Mouse (Mus musculus) embryonic facial prominence, embryonic 12.5 days (tissue): ENCODE measurements around the gene Zfp949. TPM values are rescaled to one million over a fixed set of nuclear protein-coding genes. Genes with fewer than 3 reads are reported as not detected.

Experiments used
- ATAC-seq: fragments of 200-750 bp; cut with Nextera tagmentation; 2 replicates; pipeline ENCODE4 v1.8.0; 2017; ENCODE audit not compliant: insufficient number of reproducible peaks, insufficient read depth, low FRiP score, low TSS enrichment
- H3K27ac ChIP-seq: fragments of 300-500 bp; sonication (generic); 2 replicates; pipeline ENCODE4 v1.5.1; 2016; ENCODE audit warnings: mild to moderate bottlenecking
- H3K27me3 ChIP-seq: fragments of 300-500 bp; sonication (generic); 2 replicates; pipeline ENCODE4 v1.6.1; 2016; ENCODE audit warnings: mild to moderate bottlenecking, moderate library complexity
- H3K36me3 ChIP-seq: fragments of 300-500 bp; sonication (generic); 2 replicates; pipeline ENCODE4 v1.6.1; 2016; ENCODE audit warnings: mild to moderate bottlenecking
- H3K4me1 ChIP-seq: fragments of 300-500 bp; sonication (generic); 2 replicates; pipeline ENCODE4 v1.6.1; 2016
- H3K4me2 ChIP-seq: fragments of 300-500 bp; sonication (generic); replicated peaks from 2 replicates; pipeline ENCODE4 v1.6.1; 2016; ENCODE audit warnings: mild to moderate bottlenecking, moderate library complexity
- H3K4me3 ChIP-seq: fragments of 300-500 bp; sonication (generic); 2 replicates; pipeline ENCODE4 v1.5.1; 2016; ENCODE audit warnings: mild to moderate bottlenecking
- H3K9ac ChIP-seq: fragments of 300-500 bp; sonication (generic); 2 replicates; pipeline ENCODE4 v1.6.1; 2016; ENCODE audit warnings: mild to moderate bottlenecking, moderate library complexity
- H3K9me3 ChIP-seq: fragments of 300-500 bp; sonication (generic); 2 replicates; pipeline ENCODE4 v1.6.1; 2016; ENCODE audit warnings: mild to moderate bottlenecking, moderate library complexity
- WGBS: fragments of 180-500 bp; shearing (Covaris S2); methylation state at CpG from one replicate; pipeline ENCODE4 v1.1.7; 2016; 5-methylcytosine and 5-hydroxymethylcytosine counted together
- polyA plus RNA-seq: library from polyadenylated mRNA; unstranded; fragments of >200 nt; fragmentation: Nextera tagmentation; extraction: Ambion mirVana; gene quantifications from 2 replicates; pipeline ENCODE4 v1.2.1, GENCODE M21; 2016

Gene Zfp949
- polyA plus RNA-seq, 1 experiment from 2014 or later: 12.9 TPM

- H3K4me1 ChIP-seq: peaks cover 8% of the 10 kb centered on the region; the same call in 1 of the 2 replicates
- peak overlapping the region; percentile 60 for H3K4me2 ChIP-seq
- no peak for ATAC-seq
- no peaks in the 10 kb centered on the region for H3K9me3 ChIP-seq
- H3K27me3 ChIP-seq: no peaks in the 10 kb centered on the region
- WGBS: under 1% methylated on average over 16 of the region's 16 CpGs
- peak overlapping the region; percentile 54 for H3K9ac ChIP-seq
- peak overlapping the region; percentile 92 for H3K27ac ChIP-seq
- peak overlapping the region; percentile 76 for H3K4me3 ChIP-seq
- H3K36me3 ChIP-seq: peaks cover 11% of the 10 kb centered on the region
Measured at GRCm38 (mm10) chr9:88523335-88523668, 24.5 kb upstream of the Zfp949 start.

DNA sequence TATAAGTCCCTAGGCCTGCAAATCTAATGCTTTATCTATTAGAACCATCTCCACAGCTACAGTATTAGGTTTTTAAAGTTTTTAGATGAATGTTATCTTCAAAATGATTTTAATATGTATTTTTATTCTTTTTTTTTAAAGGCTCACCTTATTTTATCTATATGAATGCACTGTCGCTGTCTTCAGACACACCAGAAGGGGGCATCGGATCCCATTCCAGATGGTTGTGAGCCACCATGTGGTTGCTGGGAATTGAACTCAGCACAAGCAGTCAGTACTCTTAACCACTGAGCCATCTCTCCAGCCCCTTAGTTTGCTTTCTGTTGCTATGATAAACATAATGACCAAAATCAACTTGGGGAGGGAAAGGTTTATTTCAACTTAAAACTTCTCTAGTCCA is 23.5 kb upstream of the Zfp949 start:
- no peaks in the 10 kb centered on the region for H3K27me3 ChIP-seq
- ATAC-seq: no peak
- no peak overlapping the region for H3K9ac ChIP-seq
- H3K4me1 ChIP-seq: peaks cover 8% of the 10 kb centered on the region; the same call in 1 of the 2 replicates
- H3K4me3 ChIP-seq: no peak overlapping the region
- WGBS: 93% methylated on average over 2 of the region's 2 CpGs
- no peak overlapping the region for H3K27ac ChIP-seq
- H3K9me3 ChIP-seq: no peaks in the 10 kb centered on the region
- peaks cover 11% of the 10 kb centered on the region for H3K36me3 ChIP-seq
- no peak overlapping the region for H3K4me2 ChIP-seq

- Histone ChIP-seq H3K9me3 (no peaks in the 10 kb centered on the region), H3K4me2 (no peak overlapping the region), H3K4me1 (peaks cover 8% of the 10 kb centered on the region; the same call in 1 of the 2 replicates), H3K4me3 (no peak overlapping the region), H3K27me3 (no peaks in the 10 kb centered on the region), H3K27ac (no peak overlapping the region), H3K9ac (no peak overlapping the region), H3K36me3 (peaks cover 11% of the 10 kb centered on the region)
- WGBS: 81% methylated on average over 3 of the region's 3 CpGs
- no peak for ATAC-seq
Measured at GRCm38 (mm10) chr9:88524796-88525195, 23.0 kb upstream of the Zfp949 start.

DNA sequence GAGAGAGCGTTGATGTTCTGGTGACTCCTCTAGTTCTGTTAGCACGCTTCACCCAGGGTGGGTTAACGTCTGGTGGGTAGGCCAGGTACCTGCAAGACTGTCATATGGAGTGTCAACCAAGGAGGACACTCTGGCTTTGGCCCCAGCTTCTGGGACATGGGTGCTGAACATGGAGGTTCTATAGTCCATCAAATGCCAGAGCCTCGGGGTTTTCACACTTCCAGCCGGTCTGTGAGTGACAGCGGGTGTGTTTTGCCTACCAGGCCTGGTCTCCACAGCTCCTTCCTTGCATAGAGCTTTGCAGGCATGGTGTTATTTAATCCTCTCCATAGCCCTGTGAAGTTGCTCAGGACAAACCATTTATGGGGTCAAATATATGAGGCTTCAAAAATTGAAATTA is 22.5 kb upstream of the Zfp949 start:
- H3K9ac ChIP-seq: no peak overlapping the region
- WGBS: 90% methylated on average over 6 of the region's 6 CpGs
- H3K9me3 ChIP-seq: no peaks in the 10 kb centered on the region
- H3K4me1 ChIP-seq: peaks cover 8% of the 10 kb centered on the region; the same call in 1 of the 2 replicates
- no peak overlapping the region for H3K27ac ChIP-seq
- no peak overlapping the region for H3K4me2 ChIP-seq
- peaks cover 9% of the 10 kb centered on the region for H3K36me3 ChIP-seq
- H3K4me3 ChIP-seq: no peak overlapping the region
- ATAC-seq: no peak
- no peaks in the 10 kb centered on the region for H3K27me3 ChIP-seq

- WGBS: 56% methylated on average over 4 of the region's 4 CpGs
- H3K9ac ChIP-seq: no peak overlapping the region
- H3K4me1 ChIP-seq: no peaks in the 10 kb centered on the region
- H3K27ac ChIP-seq: no peak overlapping the region
- no peak for ATAC-seq
- H3K9me3 ChIP-seq: no peaks in the 10 kb centered on the region
- H3K4me2 ChIP-seq: no peak overlapping the region
- no peak overlapping the region for H3K4me3 ChIP-seq
- H3K36me3 ChIP-seq: no peaks in the 10 kb centered on the region
- no peaks in the 10 kb centered on the region for H3K27me3 ChIP-seq
Measured at GRCm38 (mm10) chr9:88527956-88528355, 19.9 kb upstream of the Zfp949 start.

DNA sequence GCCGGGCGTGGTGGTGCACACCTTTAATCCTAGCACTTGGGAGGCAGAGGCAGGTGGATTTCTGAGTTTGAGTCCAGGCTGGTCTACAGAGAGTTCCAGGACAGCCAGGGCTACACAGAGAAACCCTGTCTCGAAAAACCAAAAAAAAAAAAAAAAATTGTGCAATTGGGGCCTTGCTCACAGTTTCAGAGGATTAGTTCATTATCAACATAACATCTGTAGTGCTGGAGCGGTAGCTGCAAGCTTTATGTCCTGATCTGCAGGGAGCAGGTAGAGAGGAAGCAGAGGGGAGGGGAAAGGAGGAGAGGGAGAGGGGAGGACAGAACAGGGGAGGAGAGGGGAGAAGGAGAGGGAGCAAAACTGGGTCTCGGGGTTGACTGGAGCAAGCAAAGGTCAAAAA is 19.1 kb upstream of the Zfp949 start:
- no peaks in the 10 kb centered on the region for H3K27me3 ChIP-seq
- no peak overlapping the region for H3K4me3 ChIP-seq
- H3K9ac ChIP-seq: no peak overlapping the region
- no peak overlapping the region for H3K27ac ChIP-seq
- 78% methylated on average over 5 of the region's 5 CpGs for WGBS
- no peaks in the 10 kb centered on the region for H3K36me3 ChIP-seq
- H3K4me2 ChIP-seq: no peak overlapping the region
- H3K4me1 ChIP-seq: no peaks in the 10 kb centered on the region
- H3K9me3 ChIP-seq: no peaks in the 10 kb centered on the region
- no peak for ATAC-seq

DNA sequence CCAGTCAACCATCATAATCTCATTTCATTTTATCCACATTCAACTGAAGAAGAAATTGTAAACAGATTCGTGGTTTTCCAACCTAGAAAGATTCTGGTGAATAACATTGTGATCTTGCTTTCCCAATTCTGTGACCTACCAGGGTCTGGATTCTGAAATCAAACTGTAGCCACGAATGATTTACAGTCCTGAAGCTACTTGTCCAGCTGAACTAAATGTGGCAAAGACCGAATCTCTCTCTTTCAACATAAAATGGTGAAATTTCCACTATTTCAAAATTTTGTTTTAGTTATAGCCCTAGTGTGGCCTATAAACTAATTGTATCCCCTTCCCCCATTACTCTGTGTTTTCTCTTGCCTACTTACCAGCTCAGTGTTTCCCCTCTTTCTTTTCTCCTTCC is 18.2 kb upstream of the Zfp949 start:
- H3K27ac ChIP-seq: no peak overlapping the region
- no peaks in the 10 kb centered on the region for H3K9me3 ChIP-seq
- H3K4me1 ChIP-seq: no peaks in the 10 kb centered on the region
- WGBS: 84% methylated on average over 3 of the region's 3 CpGs
- no peak overlapping the region for H3K9ac ChIP-seq
- no peaks in the 10 kb centered on the region for H3K36me3 ChIP-seq
- H3K27me3 ChIP-seq: no peaks in the 10 kb centered on the region
- H3K4me2 ChIP-seq: no peak overlapping the region
- H3K4me3 ChIP-seq: no peak overlapping the region
- no peak for ATAC-seq

DNA sequence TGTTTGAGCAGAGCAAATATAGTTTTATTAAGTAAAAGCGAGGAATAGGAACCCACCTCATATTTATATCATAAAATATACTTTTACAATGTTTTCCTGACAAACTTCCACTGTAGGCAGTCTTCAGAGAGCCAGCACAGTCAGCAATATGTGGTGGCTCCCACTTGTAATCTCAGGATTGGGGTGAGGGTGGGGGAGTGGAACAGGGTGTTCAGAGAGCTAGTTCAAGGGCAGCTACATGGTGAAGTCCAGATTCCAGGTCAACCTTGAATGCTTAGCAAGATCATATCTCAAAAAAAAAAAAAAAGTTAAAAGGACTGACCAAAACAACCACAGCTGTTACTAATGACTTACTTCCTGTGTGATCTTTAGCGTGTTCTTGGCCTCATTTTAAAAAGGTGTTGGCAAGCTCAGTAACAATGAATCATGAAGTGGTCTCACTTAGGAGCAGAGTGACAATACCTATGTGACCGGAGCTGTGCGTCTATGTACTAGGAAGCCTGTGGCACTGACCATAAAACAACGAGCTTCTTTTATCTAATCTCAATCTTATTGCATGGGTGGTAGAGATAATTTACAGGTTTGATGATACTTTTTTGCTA is 17.7 kb upstream of the Zfp949 start:
- H3K36me3 ChIP-seq: no peaks in the 10 kb centered on the region
- ATAC-seq: no peak
- H3K9me3 ChIP-seq: no peaks in the 10 kb centered on the region
- no peaks in the 10 kb centered on the region for H3K4me1 ChIP-seq
- no peak overlapping the region for H3K4me2 ChIP-seq
- WGBS: 74% methylated on average over 5 of the region's 5 CpGs
- H3K9ac ChIP-seq: no peak overlapping the region
- no peaks in the 10 kb centered on the region for H3K27me3 ChIP-seq
- no peak overlapping the region for H3K4me3 ChIP-seq
- no peak overlapping the region for H3K27ac ChIP-seq

DNA sequence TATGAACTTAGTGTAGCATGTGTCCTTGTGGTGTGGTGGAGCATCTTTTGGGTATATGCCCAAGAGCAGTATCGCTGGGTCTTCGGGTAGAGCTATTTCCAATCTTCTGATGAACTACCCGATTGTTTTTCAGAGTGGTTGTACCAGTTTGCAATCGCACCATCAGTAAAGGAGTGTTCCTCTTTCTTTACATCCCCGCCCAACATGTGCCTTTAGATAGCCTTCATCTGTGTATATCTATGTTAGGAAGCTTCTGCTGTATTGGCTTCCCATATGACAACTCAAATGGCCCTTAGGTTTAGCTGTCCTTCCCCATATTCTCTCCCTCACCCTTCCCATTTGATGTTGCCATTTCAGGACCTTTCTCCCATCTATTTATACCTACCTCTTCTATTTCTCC is 13.7 kb upstream of the Zfp949 start:
- no peak for ATAC-seq

GRCm38 (mm10) chr9:88539546-88540224 is 8.1 kb upstream of the Zfp949 start:
- Histone ChIP-seq H3K9ac (no peak overlapping the region), H3K4me1 (no peaks in the 10 kb centered on the region), H3K4me2 (no peak overlapping the region), H3K27me3 (no peaks in the 10 kb centered on the region), H3K4me3 (no peak overlapping the region), H3K9me3 (no peaks in the 10 kb centered on the region), H3K36me3 (no peaks in the 10 kb centered on the region), H3K27ac (no peak overlapping the region)
- ATAC-seq: no peak
- 70% methylated on average over 5 of the region's 5 CpGs for WGBS

More for the DNA sequence above, 13.7 kb upstream of the Zfp949 start:
- H3K4me3 ChIP-seq: no peak overlapping the region
- no peak overlapping the region for H3K27ac ChIP-seq
- H3K4me1 ChIP-seq: no peaks in the 10 kb centered on the region
- H3K36me3 ChIP-seq: no peaks in the 10 kb centered on the region
- H3K9ac ChIP-seq: no peak overlapping the region
- no peaks in the 10 kb centered on the region for H3K27me3 ChIP-seq
- WGBS: 92% methylated on average over 5 of the region's 5 CpGs
- no peak overlapping the region for H3K4me2 ChIP-seq
- H3K9me3 ChIP-seq: no peaks in the 10 kb centered on the region

DNA sequence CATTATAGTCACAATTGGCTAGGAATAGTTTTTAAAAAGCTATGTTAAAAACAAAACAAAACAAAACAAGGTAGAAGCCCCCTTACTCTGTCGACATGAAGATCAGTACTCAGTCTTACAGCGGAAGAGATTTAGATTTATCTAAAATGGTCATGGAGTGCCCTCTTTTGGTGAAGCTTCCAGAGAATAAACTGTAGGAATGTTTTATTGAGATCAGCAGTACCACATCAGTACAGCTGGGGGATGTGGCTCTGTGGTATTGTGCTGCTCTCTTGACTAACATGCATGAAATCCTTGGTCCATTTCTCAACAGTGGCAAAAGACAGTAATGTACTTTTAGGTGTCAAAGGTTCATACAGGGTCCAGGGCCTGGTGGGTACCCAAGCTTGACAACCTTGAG is 5.0 kb upstream of the Zfp949 start:
- H3K4me2 ChIP-seq: no peak overlapping the region
- H3K9ac ChIP-seq: no peak overlapping the region
- no peaks in the 10 kb centered on the region for H3K9me3 ChIP-seq
- no peak overlapping the region for H3K27ac ChIP-seq
- no peaks in the 10 kb centered on the region for H3K36me3 ChIP-seq
- WGBS: 31% methylated on average over 2 of the region's 2 CpGs
- no peaks in the 10 kb centered on the region for H3K4me1 ChIP-seq
- H3K4me3 ChIP-seq: no peak overlapping the region
- no peaks in the 10 kb centered on the region for H3K27me3 ChIP-seq
- ATAC-seq: no peak

- no peak overlapping the region for H3K4me2 ChIP-seq
- no peaks in the 10 kb centered on the region for H3K36me3 ChIP-seq
- 36% methylated on average over 3 of the region's 3 CpGs for WGBS
- no peak for ATAC-seq
- H3K4me3 ChIP-seq: no peak overlapping the region
- H3K27ac ChIP-seq: no peak overlapping the region
- H3K27me3 ChIP-seq: no peaks in the 10 kb centered on the region
- no peak overlapping the region for H3K9ac ChIP-seq
- no peaks in the 10 kb centered on the region for H3K9me3 ChIP-seq
- H3K4me1 ChIP-seq: peaks cover 8% of the 10 kb centered on the region
Measured at GRCm38 (mm10) chr9:88545534-88545933, 2.3 kb upstream of the Zfp949 start.
